Mouse (Mus musculus) frontal cortex, postnatal 14 days (tissue): ENCODE results near the gene Atg16l1.

ENCODE experiments used
- DNase-seq, 2 experiments: peaks; one replicate each; pipeline ENCODE4 v3.0.0; 2022; ENCODE audit warnings: low spot score in 2 of 2

Gene Atg16l1

GRCm38 (mm10) chr1:87829621-87830211 is 74.0 kb downstream of the Atg16l1 start:
- no peak for DNase-seq

DNA sequence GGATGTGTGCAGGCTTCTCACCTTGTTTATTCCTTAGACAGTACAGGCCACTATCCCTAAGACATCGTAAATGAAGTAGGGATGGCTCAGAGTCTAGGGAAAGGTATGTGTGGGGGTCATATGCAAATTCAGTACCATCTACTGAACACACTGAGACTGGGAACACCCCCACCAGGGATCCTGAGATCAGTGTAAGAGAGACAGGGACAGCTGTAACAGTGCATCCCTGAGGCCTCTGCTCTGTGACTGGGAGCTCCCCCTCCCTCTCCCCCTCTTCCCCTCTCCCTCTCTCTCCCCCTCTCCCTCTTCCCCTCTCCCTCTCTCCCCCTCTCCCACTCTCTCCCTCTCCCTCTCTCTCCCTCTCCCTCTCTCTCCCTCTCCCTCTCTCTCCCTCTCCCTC is 80.8 kb downstream of the Atg16l1 start:
- no peak for DNase-seq

GRCm38 (mm10) chr1:87837018-87837417 is 81.3 kb downstream of the Atg16l1 start:
- DNase-seq: no peak

GRCm38 (mm10) chr1:87840411-87841208 is 84.9 kb downstream of the Atg16l1 start:
- no peak for DNase-seq
